Comparison of ENCODE assay signal across 16 mouse cellular contexts in the genomic region with DNA sequence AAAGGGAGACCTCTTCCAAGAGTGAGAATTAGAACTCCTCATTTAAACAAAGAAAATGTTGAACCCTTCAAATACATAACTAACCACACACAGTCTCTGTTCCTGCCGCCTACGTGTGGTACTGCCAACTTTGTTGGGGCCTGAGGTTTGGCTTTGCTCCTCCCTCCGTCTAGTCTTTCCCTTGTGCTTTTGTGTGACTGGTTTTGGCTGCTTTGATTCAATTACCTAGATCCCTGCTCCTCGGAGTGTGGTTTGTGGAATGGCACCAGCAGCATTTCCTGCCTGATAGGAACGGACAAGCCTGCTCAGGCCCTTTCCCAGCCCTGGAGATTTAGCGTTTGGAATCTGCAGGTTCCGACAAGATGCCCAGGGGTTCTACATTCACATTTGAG.
DNase-seq lines count a peak whose midpoint lies in the region; ATAC-seq and TF ChIP-seq lines count a peak whose summit lies in the region.
"Had no signal": no experiment of that assay in that cellular context is flagged by ENCODE, and none has a peak within 500 bp of the region (broad histone marks: within the 10 kb centered on the region; RNA-seq: fewer than 3 reads in every experiment).

No protein-coding gene starts in this region.

- no peaks in the 10 kb centered on the region for H3K27me3 ChIP-seq in kidney, postnatal 0 days (ENCODE audit: insufficient read depth, low read length)
- H3K27me3 ChIP-seq in embryonic facial prominence, embryonic 10.5 days (replicated peaks; ENCODE audit: low read depth, poor library complexity, severe bottlenecking), result no peaks in the 10 kb centered on the region
- H3K27me3 ChIP-seq: CH12.LX; embryonic facial prominence, embryonic 12.5 days; midbrain, embryonic 12.5 days had no signal

- no peak overlapping the region for H3K4me3 ChIP-seq in kidney, postnatal 0 days (replicated peaks; ENCODE audit: low read depth, low read length)
- no peak overlapping the region for H3K4me3 ChIP-seq in embryonic facial prominence, embryonic 10.5 days
- H3K4me3 ChIP-seq: embryonic facial prominence, embryonic 12.5 days; layer of hippocampus, adult 2 months; midbrain, embryonic 12.5 days had no signal

- 0 out of 2 replicates have a peak, but pooled peaks cover 5% of the 10 kb centered on the region for H3K4me1 ChIP-seq in kidney, postnatal 0 days (replicated peaks; ENCODE audit: insufficient read depth, low read length)
- H3K4me1 ChIP-seq in embryonic facial prominence, embryonic 10.5 days, result peaks cover 24% of the 10 kb centered on the region

- no peak for ATAC-seq in kidney, postnatal 0 days (replicated peaks; ENCODE audit: low FRiP score, low read depth)
- no peak for ATAC-seq in frontal cortex, adult (ENCODE audit: low TSS enrichment)

- H3K9ac ChIP-seq in kidney, postnatal 0 days (ENCODE audit: low read depth, low read length), result no peak overlapping the region
- H3K9ac ChIP-seq: embryonic facial prominence, embryonic 12.5 days; midbrain, embryonic 12.5 days had no signal

- no peak overlapping the region for H3K4me2 ChIP-seq in kidney, postnatal 0 days (ENCODE audit: low read length)
- H3K4me2 ChIP-seq: embryonic facial prominence, embryonic 12.5 days; midbrain, embryonic 12.5 days had no signal

- 46% methylated on average over 7 of the region's 7 CpGs for WGBS in kidney, postnatal 0 days
- 31% methylated on average over 7 of the region's 7 CpGs for WGBS in embryonic facial prominence, embryonic 10.5 days

- TF ChIP-seq CTCF in kidney, postnatal 0 days (IDR thresholded peaks at IDR 0.05; ENCODE audit: low read depth), result no peak

- H3K9me3 ChIP-seq in kidney, postnatal 0 days (replicated peaks; ENCODE audit: low read length), result no peaks in the 10 kb centered on the region
- H3K9me3 ChIP-seq in embryonic facial prominence, embryonic 10.5 days, result no peaks in the 10 kb centered on the region
- H3K9me3 ChIP-seq: embryonic facial prominence, embryonic 12.5 days; midbrain, embryonic 12.5 days had no signal

- no peak overlapping the region for H3K27ac ChIP-seq in kidney, postnatal 0 days
- H3K27ac ChIP-seq in embryonic facial prominence, embryonic 10.5 days (replicated peaks), result peak overlapping the region; percentile 1
- H3K27ac ChIP-seq: embryonic facial prominence, embryonic 12.5 days; layer of hippocampus, adult 2 months; midbrain, embryonic 12.5 days had no signal

- no peaks in the 10 kb centered on the region for H3K36me3 ChIP-seq in kidney, postnatal 0 days (ENCODE audit: insufficient read depth, low read length)
- no peaks in the 10 kb centered on the region for H3K36me3 ChIP-seq in embryonic facial prominence, embryonic 10.5 days (replicated peaks)
- H3K36me3 ChIP-seq: embryonic facial prominence, embryonic 12.5 days; midbrain, embryonic 12.5 days had no signal

- peak; percentile 10 for DNase-seq in kidney, postnatal 0 days (ENCODE audit: low spot score)
- DNase-seq in kidney, postnatal 25 days, result no peak
- peak; percentile 92 for DNase-seq in Muller cell, postnatal 12 days (ENCODE audit: inconsistent ontology term)
- DNase-seq in embryonic facial prominence, embryonic 10.5 days (ENCODE audit: low spot score), result peak; percentile 33
- DNase-seq in gonadal fat pad, adult 2 months (ENCODE audit: low read depth), result peak; percentile 77
- no peak for DNase-seq in thymus, postnatal 14 days
- no peak for DNase-seq in kidney, postnatal 36 days
- DNase-seq: adrenal gland, postnatal 10 days; gastrocnemius, postnatal 10 days; lung, adult 2 months; right cerebral cortex, postnatal 25 days had no signal

Comparison
In these comparisons a context has a peak if more than half of its experiments do, and no peak if none do; other contexts are left out.
1. DNase-seq: peak in kidney, postnatal 0 days (single experiment), Muller cell, postnatal 12 days (single experiment), embryonic facial prominence, embryonic 10.5 days (single experiment) and gonadal fat pad, adult 2 months (single experiment); none in kidney, postnatal 25 days (0 of 2), thymus, postnatal 14 days (single experiment) and kidney, postnatal 36 days (0 of 2).